Mouse (Mus musculus): ENCODE measurements around the gene Rtp3. TPM values are rescaled to one million over a fixed set of nuclear protein-coding genes. Genes with fewer than 3 reads are reported as not detected.

Rtp3 gene
- total RNA-seq, 1 experiment from 2014 or later, result 4.8 TPM

DNA sequence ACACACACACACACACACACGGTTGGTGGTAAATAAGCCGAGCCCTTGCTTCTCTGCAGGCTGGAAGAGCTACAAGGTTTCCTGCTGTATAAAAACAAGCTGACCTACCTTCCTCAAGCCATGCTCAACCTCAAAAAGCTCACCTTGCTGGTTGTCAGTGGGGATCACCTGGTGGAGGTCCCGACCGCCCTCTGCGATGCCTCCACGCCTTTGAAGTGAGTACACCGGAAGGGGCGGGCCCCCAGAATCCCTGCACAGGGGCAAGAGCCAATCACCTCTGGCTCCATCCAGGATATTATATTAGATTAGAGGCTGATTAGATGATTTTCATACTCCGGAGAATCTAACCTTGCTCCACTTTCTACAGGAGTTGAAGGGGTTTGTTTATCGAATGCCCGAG is 11.0 kb downstream of the Rtp3 start:
- no peak for DNase-seq

GRCm38 (mm10) chr9:110965910-110966231 is 24.5 kb downstream of the Rtp3 start:
- DNase-seq, result no peak

GRCm38 (mm10) chr9:110965062-110965909 is 25.1 kb downstream of the Rtp3 start:
- DNase-seq, result no peak

DNA sequence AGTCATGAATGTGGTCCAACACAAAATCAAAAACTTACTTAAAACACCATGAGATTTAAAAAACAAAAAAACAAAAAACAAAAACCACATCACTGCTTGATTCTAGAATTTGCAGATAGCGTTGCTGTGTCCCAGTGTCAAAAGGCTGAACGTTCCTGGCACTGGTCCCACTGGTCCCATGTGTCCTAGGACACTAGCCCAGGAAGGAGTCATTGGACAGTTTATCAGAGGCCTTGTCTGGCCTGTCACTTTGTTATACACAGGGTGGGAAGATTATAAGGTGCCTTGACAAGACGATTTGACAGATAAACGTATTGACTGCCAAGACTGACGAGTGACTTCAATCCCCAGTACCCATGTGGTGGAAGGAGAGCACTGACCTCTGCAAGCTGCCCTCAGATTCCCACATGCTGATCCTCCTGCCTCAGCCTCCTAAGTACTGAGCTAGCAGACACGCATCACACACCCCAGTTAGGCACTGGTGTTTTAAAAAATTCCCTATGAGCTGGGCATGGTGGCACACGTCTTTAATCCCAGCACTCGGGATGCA is 26.7 kb downstream of the Rtp3 start:
- peak; percentile 24 for DNase-seq

GRCm38 (mm10) chr9:110961386-110961785 is 29.0 kb downstream of the Rtp3 start:
- DNase-seq, result no peak

- DNase-seq, result peak; percentile 49
Observed at GRCm38 (mm10) chr9:110960230-110961149, 29.9 kb downstream of the Rtp3 start.

DNA sequence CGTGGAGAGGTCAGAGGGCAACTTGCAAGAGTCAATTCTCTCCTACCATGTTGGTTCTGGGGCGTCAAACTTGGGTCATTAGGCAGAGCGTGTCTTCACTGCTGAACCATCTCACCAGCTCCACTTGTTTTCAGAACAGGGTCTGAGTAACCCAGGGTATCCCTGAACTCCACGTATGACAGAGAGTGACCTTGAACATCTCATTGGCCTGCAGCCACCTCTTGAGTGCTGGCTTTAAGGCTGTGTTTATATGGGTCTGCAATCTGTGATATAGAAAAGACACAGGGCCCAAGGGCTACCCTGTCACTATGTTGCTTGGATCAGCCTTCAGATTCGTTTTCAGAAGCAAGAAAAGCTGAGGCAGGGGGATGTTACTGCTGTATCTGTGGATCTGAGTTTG is 30.7 kb downstream of the Rtp3 start:
- no peak for DNase-seq

GRCm38 (mm10) chr9:110955962-110956361 is 34.4 kb downstream of the Rtp3 start:
- DNase-seq, result no peak

GRCm38 (mm10) chr9:110954681-110955445 is 35.5 kb downstream of the Rtp3 start:
- DNase-seq, result no peak

DNA sequence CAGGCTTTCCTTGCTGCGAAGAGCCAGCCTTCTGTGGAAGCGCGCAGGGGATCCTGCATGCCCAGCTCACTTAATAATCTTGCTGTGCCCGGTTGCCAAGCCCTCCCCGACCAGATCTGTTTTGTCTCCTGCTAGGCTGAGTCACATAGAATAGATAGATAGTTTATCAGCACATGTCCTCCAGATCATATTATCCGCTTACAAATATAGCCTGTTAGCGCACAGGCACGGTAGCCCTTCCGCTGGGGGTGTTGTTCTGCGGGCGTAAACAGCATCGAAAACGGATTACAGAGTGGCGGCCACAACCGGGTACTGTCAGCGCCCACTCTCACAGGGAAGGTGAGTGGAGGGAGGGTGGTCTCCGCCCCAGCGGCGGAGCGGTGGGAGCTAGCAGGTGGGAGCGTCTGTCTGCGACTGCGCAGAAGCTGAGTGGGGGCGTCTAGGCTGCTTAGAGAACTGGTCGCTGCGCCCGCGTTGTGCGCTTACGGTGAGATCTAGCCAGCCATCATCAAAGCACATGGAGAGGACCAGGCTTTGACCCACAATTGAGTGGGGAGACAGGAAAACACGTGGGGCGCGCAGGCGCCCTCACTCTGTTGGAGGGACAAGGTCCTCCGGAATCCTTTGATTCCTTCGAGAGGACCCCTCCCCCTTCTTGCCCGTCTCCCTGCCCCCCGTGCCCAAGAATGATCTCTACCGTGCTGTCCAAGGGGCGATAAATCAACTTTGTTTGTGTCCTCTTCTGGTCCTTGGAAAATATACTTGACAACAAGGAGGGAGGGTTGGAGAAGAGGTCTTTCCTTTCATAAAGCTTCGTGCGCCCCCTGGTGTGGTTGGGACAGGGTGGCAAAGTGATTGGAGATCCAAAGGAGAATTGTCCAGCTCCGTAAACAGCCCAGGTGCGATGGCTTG is 36.6 kb downstream of the Rtp3 start:
- peak; percentile 77 for DNase-seq

GRCm38 (mm10) chr9:110952931-110953549 is 37.3 kb downstream of the Rtp3 start:
- no peak for DNase-seq

DNA sequence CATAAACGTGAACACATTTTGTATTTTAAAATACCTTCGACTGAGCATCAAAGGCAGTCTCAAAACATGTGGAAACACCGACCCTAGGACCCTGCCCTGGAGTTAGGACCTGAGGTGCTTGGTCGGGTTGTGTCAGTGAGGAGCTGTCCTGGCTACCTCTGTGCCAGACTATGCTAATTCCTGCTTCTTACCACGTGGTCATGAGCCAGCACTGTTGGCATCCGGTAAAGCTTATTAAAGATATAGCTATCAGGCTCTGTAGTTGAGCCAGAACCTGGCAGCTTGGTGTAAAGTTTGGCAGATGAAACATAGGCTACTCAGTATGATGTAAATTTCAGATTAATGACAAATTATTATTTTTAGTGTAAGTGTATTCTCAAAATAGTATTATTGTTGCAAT is 38.0 kb downstream of the Rtp3 start:
- no peak for DNase-seq

DNA sequence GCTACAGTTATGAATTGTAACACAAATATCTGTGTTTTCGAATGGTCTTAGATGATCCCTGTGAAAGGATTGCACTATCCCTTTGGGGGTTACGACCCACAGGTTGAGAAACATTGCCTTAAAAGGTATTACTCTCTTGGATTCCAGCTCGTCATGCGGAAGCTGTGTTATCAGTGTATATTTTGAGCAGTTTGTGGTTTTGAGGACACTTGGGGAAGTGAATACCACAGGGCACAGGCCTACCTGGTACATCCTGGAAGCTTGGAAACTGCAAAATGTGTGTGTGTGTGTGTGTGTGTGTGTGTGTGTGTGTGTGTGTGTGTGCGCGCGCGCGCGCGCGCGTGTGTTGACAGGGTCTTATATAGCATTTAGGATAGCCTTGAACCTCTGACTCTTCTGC is 38.5 kb downstream of the Rtp3 start:
- DNase-seq, result no peak

GRCm38 (mm10) chr9:110951397-110951796 is 39.0 kb downstream of the Rtp3 start, which contains the start of gene Lrrc2:
Lrrc2 (plus strand) TSS chr9:110951545.
- DNase-seq, result no peak

- no peak for DNase-seq
Observed at GRCm38 (mm10) chr9:110950109-110950508, 40.3 kb downstream of the Rtp3 start.

DNA sequence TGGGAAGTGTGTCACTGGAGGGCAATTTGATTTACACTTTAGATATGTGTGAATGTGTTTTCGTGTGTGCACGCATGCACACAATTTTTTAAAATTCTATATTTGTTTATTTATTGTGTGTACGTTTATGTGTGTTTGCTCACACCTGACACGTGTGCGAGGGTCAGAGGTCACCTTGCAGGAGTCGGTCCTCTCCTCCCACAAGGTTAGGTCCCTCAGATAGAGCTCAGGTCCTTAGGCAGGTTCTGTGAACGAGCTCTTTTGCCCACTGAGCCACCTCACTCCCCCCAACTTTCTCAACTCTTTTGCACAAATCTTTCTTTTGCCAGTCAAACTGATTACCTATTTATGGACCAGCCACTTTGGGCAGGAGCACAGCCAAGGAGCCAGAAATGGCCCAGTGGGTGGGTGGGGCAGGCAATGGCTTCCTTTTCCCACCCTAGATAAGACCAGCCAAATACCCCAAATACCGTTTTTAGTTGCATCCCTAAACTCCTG is 41.5 kb downstream of the Rtp3 start:
- DNase-seq, result no peak

- DNase-seq, result no peak
Observed at GRCm38 (mm10) chr9:110947900-110948299, 42.5 kb downstream of the Rtp3 start.

DNA sequence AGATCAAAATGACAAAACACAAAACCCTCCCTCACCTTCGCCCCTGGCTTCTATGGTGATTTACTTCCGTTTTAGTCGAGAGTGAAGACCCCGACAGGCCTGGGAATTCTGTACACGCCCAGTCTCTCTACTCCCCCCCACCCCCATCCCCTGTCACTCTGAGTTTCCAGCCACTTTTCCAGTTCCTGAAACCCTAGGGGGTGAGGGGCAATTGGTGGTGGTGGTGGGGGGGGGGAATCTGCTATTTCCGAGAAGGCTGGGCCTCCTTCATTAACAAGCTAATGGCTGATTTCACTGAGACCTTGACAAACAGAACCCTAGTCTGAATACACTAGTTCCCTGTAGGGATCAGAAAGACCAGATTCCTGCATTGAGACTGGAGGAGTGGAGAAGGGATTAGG is 43.1 kb downstream of the Rtp3 start:
- no peak for DNase-seq

DNA sequence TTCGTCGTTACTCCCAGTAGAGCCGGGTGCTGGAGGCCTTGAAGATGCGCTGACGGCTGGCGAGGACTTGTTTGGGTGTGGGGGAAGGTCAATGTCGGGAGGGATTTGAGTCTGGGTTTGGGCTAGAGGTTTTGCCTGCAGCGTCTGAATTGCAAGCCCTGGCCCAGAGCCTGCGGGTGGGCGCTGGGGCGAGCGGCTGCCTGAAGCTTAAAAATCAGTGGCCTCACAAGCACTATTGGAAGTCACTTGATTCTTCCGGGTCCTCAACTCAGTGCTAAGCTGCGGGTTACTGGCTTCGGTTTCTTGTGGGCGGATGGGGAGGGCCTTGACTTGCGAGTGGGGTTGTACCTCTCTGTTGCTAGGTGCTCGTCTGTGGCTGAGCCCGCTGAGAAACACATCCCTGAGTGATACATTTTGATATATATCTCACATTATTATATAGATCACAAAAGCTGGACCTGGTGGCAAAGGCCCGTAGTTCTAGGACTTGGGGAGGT is 43.8 kb downstream of the Rtp3 start:
- no peak for DNase-seq

- DNase-seq, result no peak
Observed at GRCm38 (mm10) chr9:110945926-110946325, 44.5 kb downstream of the Rtp3 start, which contains the start of gene Tdgf1. Tdgf1 (minus strand) TSS chr9:110946158.

Data from adrenal gland, postnatal 25 days (tissue).